13 mouse cellular contexts compared by ENCODE assay signal in genomic region chr17:5085942-5086341, GRCm38 (mm10).
DNase-seq lines count a peak whose midpoint lies in the region; ATAC-seq lines count a peak whose summit lies in the region.
"Had no signal": no experiment of that assay in that cellular context is flagged by ENCODE, and none has a peak within 500 bp of the region (broad histone marks: within the 10 kb centered on the region; RNA-seq: fewer than 3 reads in every experiment).

No protein-coding gene starts in this region.

- ATAC-seq in forebrain, embryonic 13.5 days = 0 out of 2 replicates have a peak, but pooled peaks have one; percentile 11
- ATAC-seq in forebrain, embryonic 16.5 days = no peak
- peak; percentile 37; the same call in 1 of the 2 replicates for ATAC-seq in neural tube, embryonic 13.5 days (ENCODE audit: low read depth)
- ATAC-seq in intestine, embryonic 14.5 days (replicated peaks; ENCODE audit: low FRiP score, low TSS enrichment, low read depth) = no peak; the same call in 1 of the 2 replicates
- ATAC-seq: liver, embryonic 12.5 days had no signal

- no peak for DNase-seq in neural tube, embryonic 10.5 days (ENCODE audit: extremely low spot score, low spot score)
- no peak for DNase-seq in intestine, embryonic 14.5 days (ENCODE audit: low spot score)
- no peak for DNase-seq in urinary bladder, adult 18-20 months (ENCODE audit: low spot score in 2 of 2)
- DNase-seq in adrenal gland, adult 2 months = no peak
- no peak for DNase-seq in cerebellum, postnatal 4 days (ENCODE audit: low spot score in 2 of 2)
- DNase-seq: gastrocnemius, postnatal 25 days; retina, postnatal 1 day had no signal

- H3K4me1 ChIP-seq in forebrain, embryonic 13.5 days = peaks cover 72% of the 10 kb centered on the region
- peaks cover 64% of the 10 kb centered on the region for H3K4me1 ChIP-seq in forebrain, embryonic 16.5 days (replicated peaks; ENCODE audit: control insufficient read depth, insufficient read depth, low read length)
- peaks cover 71% of the 10 kb centered on the region for H3K4me1 ChIP-seq in neural tube, embryonic 13.5 days (replicated peaks)
- peaks cover 59% of the 10 kb centered on the region for H3K4me1 ChIP-seq in intestine, embryonic 14.5 days (replicated peaks; ENCODE audit: control insufficient read depth, insufficient read depth, low read length)

- H3K4me3 ChIP-seq in forebrain, embryonic 13.5 days = no peak overlapping the region
- no peak overlapping the region for H3K4me3 ChIP-seq in forebrain, embryonic 16.5 days (replicated peaks; ENCODE audit: low read length)
- no peak overlapping the region for H3K4me3 ChIP-seq in neural tube, embryonic 13.5 days
- no peak overlapping the region for H3K4me3 ChIP-seq in intestine, embryonic 14.5 days (ENCODE audit: low read depth, low read length)
- H3K4me3 ChIP-seq: embryonic facial prominence, embryonic 13.5 days; liver, embryonic 12.5 days; megakaryocyte, embryonic 14.5 days had no signal

- H3K9me3 ChIP-seq in forebrain, embryonic 13.5 days (replicated peaks) = no peaks in the 10 kb centered on the region
- H3K9me3 ChIP-seq in forebrain, embryonic 16.5 days (ENCODE audit: control insufficient read depth, low read length) = no peaks in the 10 kb centered on the region
- no peaks in the 10 kb centered on the region for H3K9me3 ChIP-seq in neural tube, embryonic 13.5 days
- H3K9me3 ChIP-seq in intestine, embryonic 14.5 days (ENCODE audit: control insufficient read depth, low read length) = no peaks in the 10 kb centered on the region
- H3K9me3 ChIP-seq: embryonic facial prominence, embryonic 13.5 days; liver, embryonic 12.5 days; megakaryocyte, embryonic 14.5 days had no signal

- H3K27ac ChIP-seq in forebrain, embryonic 13.5 days = peak overlapping the region; percentile 35; the same call in 1 of the 2 replicates
- no peak overlapping the region for H3K27ac ChIP-seq in forebrain, embryonic 16.5 days (ENCODE audit: low read length)
- H3K27ac ChIP-seq in neural tube, embryonic 13.5 days (replicated peaks) = peak overlapping the region; percentile 61
- peak overlapping the region; percentile 7; the same call in 1 of the 2 replicates for H3K27ac ChIP-seq in intestine, embryonic 14.5 days (ENCODE audit: low read depth)
- H3K27ac ChIP-seq: embryonic facial prominence, embryonic 13.5 days had no signal

- WGBS in forebrain, embryonic 13.5 days = 59% methylated on average over 5 of the region's 5 CpGs
- WGBS in forebrain, embryonic 16.5 days = 34% methylated on average over 5 of the region's 5 CpGs
- WGBS in neural tube, embryonic 13.5 days = 49% methylated on average over 5 of the region's 5 CpGs
- WGBS in intestine, embryonic 14.5 days = 28% methylated on average over 5 of the region's 5 CpGs

- H3K4me2 ChIP-seq in forebrain, embryonic 13.5 days = no peak overlapping the region
- no peak overlapping the region for H3K4me2 ChIP-seq in forebrain, embryonic 16.5 days (ENCODE audit: low read length)
- H3K4me2 ChIP-seq in neural tube, embryonic 13.5 days = no peak overlapping the region
- no peak overlapping the region for H3K4me2 ChIP-seq in intestine, embryonic 14.5 days (ENCODE audit: low read length)
- H3K4me2 ChIP-seq: embryonic facial prominence, embryonic 13.5 days; liver, embryonic 12.5 days had no signal

- H3K36me3 ChIP-seq in forebrain, embryonic 13.5 days (ENCODE audit: poor library complexity, severe bottlenecking) = no peaks in the 10 kb centered on the region
- no peaks in the 10 kb centered on the region for H3K36me3 ChIP-seq in forebrain, embryonic 16.5 days (ENCODE audit: control insufficient read depth, insufficient read depth)
- no peaks in the 10 kb centered on the region for H3K36me3 ChIP-seq in neural tube, embryonic 13.5 days
- no peaks in the 10 kb centered on the region for H3K36me3 ChIP-seq in intestine, embryonic 14.5 days (ENCODE audit: control insufficient read depth, insufficient read depth, low read length)
- H3K36me3 ChIP-seq: embryonic facial prominence, embryonic 13.5 days; liver, embryonic 12.5 days had no signal

- no peaks in the 10 kb centered on the region for H3K27me3 ChIP-seq in forebrain, embryonic 13.5 days
- H3K27me3 ChIP-seq in forebrain, embryonic 16.5 days (replicated peaks; ENCODE audit: control insufficient read depth, insufficient read depth, low read length) = no peaks in the 10 kb centered on the region
- no peaks in the 10 kb centered on the region for H3K27me3 ChIP-seq in neural tube, embryonic 13.5 days
- H3K27me3 ChIP-seq in intestine, embryonic 14.5 days (replicated peaks; ENCODE audit: control insufficient read depth, insufficient read depth, low read length) = no peaks in the 10 kb centered on the region
- H3K27me3 ChIP-seq: embryonic facial prominence, embryonic 13.5 days; liver, embryonic 12.5 days; megakaryocyte, embryonic 14.5 days had no signal

- no peak overlapping the region for H3K9ac ChIP-seq in forebrain, embryonic 13.5 days
- H3K9ac ChIP-seq in forebrain, embryonic 16.5 days (replicated peaks; ENCODE audit: low read depth, low read length) = no peak overlapping the region
- H3K9ac ChIP-seq in neural tube, embryonic 13.5 days = peak overlapping the region; percentile 34; the same call in 1 of the 2 replicates
- no peak overlapping the region for H3K9ac ChIP-seq in intestine, embryonic 14.5 days (ENCODE audit: low read length)
- H3K9ac ChIP-seq: embryonic facial prominence, embryonic 13.5 days; liver, embryonic 12.5 days had no signal

Comparison
In these comparisons a context has a peak if more than half of its experiments do, and no peak if none do; other contexts are left out.
1. ATAC-seq: peak in forebrain, embryonic 13.5 days (single experiment) and neural tube, embryonic 13.5 days (single experiment); none in forebrain, embryonic 16.5 days (single experiment) and intestine, embryonic 14.5 days (single experiment).